Mouse (Mus musculus): ENCODE measurements around the gene Dchs2. TPM values are rescaled to one million over a fixed set of nuclear protein-coding genes. Genes with fewer than 3 reads are reported as not detected.

Gene Dchs2
- not detected in 2 replicates for polyA plus RNA-seq (2012; ENCODE audit: low replicate concordance)

GRCm38 (mm10) chr3:83127726-83128448, at the start of gene Dchs2:
Gene Dchs2 (plus strand): TSS chr3:83127948.

Other genes starting within 250 kb of the Dchs2 start
- 0.03 TPM in 1 of 2 replicates, not detected in the other for gene Lrat, start 224.0 kb upstream of the Dchs2 start, polyA plus RNA-seq (2012; ENCODE audit: low replicate concordance)
- gene Fgg, start 120.2 kb upstream of the Dchs2 start, polyA plus RNA-seq (2012; ENCODE audit: low replicate concordance), result not detected in 2 replicates
- gene Fga, start 101.9 kb upstream of the Dchs2 start, polyA plus RNA-seq (2012; ENCODE audit: low replicate concordance), result not detected in 2 replicates
- not detected in 2 replicates for gene Fgb, start 78.1 kb upstream of the Dchs2 start, polyA plus RNA-seq (2012; ENCODE audit: low replicate concordance)
- 4.3 and 7.3 TPM in 2 replicates for gene Plrg1, start 72.4 kb upstream of the Dchs2 start, polyA plus RNA-seq (2012; ENCODE audit: low replicate concordance)